Mouse (Mus musculus) left cerebral cortex, postnatal 36 days (tissue): ENCODE measurements around the gene Ticam1. TPM values are rescaled to one million over a fixed set of nuclear protein-coding genes. Genes with fewer than 3 reads are reported as not detected.
A peak's percentile ranks its signal among the peaks of the same experiment; 100 is the strongest.

Experiments used
- DNase-seq, 2 experiments: peaks; one replicate each; pipeline ENCODE4 v3.0.0; 2021 to 2022; ENCODE audit warnings: low spot score in 2 of 2, mixed read lengths in 1 of 2
- intact Hi-C: fragments of 180-260 bp; cut with DNase I; formaldehyde crosslinking; loops from one replicate; pipeline ENCODE4 v1.15.1; 2025
- total RNA-seq, 2 experiments: library from RNA; stranded (reverse); gene quantifications; 2 replicates each; pipeline ENCODE4 v1.2.3; 2021

Gene Ticam1
- total RNA-seq, 2 experiments from 2014 or later: 4.9 to 5.3 TPM

- intact Hi-C loops: no loop called here
- no peak for DNase-seq
These were observed 15.4 kb upstream of the Ticam1 start for GRCm38 (mm10) chr17:56291826-56292475.

DNA sequence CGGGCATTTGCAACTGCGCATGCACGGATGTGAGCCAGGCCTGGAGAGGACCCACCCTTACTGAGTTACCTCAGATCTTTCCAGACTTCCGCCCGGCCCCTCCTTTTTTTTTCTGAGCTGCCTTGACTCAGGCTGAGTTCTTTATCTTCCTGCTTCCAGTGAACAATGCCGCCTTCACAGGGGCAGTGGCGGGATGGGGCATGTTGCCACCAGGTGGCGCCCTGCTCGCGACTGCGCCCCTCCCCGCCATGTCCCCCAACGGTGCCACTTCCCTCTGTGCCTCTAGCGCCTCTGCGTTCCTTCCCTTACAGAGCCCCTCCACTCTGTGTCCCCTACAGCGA, 14.6 kb upstream of the Ticam1 start:
- peak; percentile 46 to 54 for DNase-seq
- intact Hi-C loops: no loop called here

DNA sequence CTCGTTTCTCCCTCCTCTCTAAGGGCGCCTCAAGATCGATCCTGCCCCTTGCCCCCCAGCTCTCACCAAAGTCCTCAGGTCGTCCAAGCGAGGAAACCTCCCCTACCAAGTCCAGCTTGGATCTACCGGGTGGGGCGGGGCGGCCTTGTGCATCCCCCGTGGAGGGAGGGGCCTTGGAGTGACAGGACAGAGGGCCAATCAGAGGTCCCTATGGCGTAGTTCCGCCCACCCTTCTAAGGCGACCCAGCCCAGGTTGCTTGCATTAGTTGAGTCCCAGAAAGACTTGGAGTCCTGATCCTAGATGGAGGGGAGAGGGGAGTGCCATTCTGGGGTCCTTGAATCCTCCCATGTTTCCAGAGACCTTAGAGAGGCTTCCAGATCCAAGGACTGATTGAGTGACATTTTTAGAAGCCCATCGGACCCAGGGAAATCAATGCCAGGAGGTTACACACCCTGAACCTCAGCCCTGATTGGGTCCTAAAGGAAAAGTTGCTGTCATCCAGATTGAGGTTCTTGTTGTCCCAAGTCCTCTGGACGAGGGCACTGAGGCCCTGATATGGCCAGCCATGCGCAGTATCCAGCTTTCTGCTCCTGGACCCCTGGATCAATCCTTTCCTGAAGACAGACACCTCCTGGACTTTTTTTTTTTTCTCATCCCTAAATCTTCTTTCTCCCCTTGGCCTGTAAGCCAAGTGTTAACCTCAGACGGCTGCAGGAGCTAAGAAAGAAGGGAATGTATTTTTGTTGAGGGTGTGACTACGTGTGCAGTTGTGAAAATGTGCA, 14.0 kb upstream of the Ticam1 start:
- intact Hi-C loops: no loop called here
- DNase-seq: peak in 1 of 2 experiments; percentile 69

GRCm38 (mm10) chr17:56289371-56290331, 13.1 kb upstream of the Ticam1 start:
- DNase-seq: no peak
- intact Hi-C loops: loop anchor here (5.0 kb wide), 1 partner anchor 63 kb away; no protein-coding TSS in a partner anchor

DNA sequence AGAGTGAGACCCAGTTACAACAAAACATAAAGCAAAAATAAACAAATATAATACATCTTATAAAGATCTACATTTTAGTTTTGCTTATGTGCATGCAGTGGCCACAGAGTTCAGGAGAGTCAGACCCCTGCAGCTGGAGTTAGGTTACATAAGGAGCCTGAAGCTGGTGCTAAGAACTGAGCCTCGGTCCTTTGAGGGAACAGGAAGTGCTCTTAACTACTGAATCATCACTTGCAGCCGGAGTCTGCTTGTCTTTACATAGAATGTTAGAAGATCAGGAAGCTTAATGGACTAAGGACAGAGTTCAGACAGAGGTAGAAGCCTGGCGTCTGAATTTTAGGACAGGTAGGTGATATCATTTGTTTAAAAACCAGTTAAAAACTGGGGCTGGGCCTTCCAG, 12.3 kb upstream of the Ticam1 start:
- DNase-seq: no peak
- intact Hi-C loops: loop anchor here (5.0 kb wide), 1 partner anchor 63 kb away; no protein-coding TSS in a partner anchor

- no peak for DNase-seq
- intact Hi-C loops: loop anchor here (5.0 kb wide), 1 partner anchor 64 kb away; no protein-coding TSS in a partner anchor
These were observed 11.2 kb upstream of the Ticam1 start for GRCm38 (mm10) chr17:56287830-56288229.

DNA sequence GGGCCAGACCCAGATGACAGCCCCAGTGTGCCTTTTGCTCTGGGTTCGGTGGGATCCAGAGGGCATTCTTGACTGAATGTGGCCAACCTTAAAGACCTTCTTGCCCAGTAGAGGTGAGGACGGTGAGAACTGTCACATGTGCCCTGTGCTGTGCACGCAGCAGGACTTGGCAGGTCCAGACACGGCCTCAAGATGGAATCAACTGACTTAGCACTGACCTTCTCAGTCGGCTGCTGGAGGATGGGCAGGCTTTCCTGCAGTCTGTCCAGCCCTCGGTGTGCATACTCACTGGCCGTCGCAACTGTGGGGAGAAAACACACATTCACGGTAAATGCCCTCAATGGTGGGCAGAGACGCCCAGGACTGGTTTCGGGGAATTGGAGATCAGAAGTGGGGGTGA, 9.4 kb upstream of the Ticam1 start:
- no peak for DNase-seq
- intact Hi-C loops: loop anchor here (5.0 kb wide), 1 partner anchor 66 kb away; no protein-coding TSS in a partner anchor

DNA sequence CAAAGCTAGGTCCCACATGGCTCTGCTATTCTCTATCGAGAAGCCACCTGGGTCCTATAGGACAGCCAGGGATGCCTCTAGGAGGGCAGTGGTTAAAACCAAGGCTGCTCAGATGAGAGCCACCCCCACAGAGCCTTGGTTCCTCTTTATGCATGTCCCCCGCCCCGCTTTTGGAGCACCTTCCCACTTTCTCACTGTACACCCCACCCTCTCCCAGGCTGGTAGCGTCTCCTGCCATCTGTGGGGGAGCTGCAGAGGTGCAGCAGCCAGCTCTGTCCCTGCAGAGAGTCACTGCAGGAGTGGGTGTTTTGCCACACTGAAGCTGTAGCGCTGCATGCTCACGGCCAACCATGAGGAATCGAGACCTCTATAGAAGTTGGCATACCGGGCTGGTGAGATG, 6.7 kb upstream of the Ticam1 start:
- DNase-seq: peak in 1 of 2 experiments; percentile 73
- intact Hi-C loops: no loop called here

DNA sequence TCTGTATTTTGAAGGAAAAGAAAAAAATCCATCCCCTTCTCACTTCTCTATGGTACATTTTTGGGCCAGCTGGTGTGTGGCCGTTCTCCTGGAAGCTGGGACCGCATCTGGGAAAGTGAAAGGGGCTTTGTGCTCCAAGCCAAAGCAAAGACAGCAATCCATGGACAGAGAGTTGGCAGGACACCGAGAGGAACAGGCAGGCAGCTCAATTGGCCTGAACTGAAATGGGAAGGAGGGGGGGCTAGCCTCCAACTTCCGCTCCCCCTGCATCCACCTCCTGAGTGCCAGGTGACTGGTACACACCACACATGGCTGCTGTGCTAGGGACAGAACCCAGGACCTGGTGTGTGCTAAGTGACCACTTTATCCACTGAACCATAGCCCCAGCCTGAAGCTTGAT, 6.2 kb upstream of the Ticam1 start:
- intact Hi-C loops: no loop called here
- no peak for DNase-seq

DNA sequence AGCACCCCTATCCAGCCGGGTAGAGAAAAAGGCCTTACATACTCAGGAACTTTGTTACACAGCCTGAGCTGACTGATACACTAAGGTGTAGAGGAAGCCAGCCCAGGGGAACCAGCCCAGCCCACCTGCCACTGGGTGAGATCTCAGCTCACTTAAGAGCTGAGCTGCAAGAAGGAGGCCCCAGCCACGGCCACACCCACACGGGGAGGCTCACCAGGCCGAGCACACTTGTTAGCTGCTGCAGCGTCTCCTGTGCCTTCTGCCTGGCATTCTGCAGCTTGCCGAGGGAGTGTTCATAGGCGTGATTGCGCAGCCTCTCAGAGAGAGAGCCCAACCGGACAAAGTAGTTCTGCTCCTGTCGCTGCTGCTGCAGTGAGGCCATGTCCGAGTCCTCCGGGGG, 4.6 kb upstream of the Ticam1 start:
- intact Hi-C loops: no loop called here
- DNase-seq: no peak

- no peak for DNase-seq
- intact Hi-C loops: loop anchor here (5.0 kb wide), 1 partner anchor 48 kb away; the partner anchor contains the start of gene Kdm4b
These were observed 3.0 kb upstream of the Ticam1 start for GRCm38 (mm10) chr17:56279481-56280155.

GRCm38 (mm10) chr17:56278340-56278739, 1.8 kb upstream of the Ticam1 start:
- no peak for DNase-seq
- intact Hi-C loops: loop anchor here (5.0 kb wide), 1 partner anchor 49 kb away; the partner anchor contains the start of gene Kdm4b

GRCm38 (mm10) chr17:56277567-56277893, 944 bp upstream of the Ticam1 start:
- intact Hi-C loops: loop anchor here (5.0 kb wide), 1 partner anchor 50 kb away; the partner anchor contains the start of gene Kdm4b
- no peak for DNase-seq

DNA sequence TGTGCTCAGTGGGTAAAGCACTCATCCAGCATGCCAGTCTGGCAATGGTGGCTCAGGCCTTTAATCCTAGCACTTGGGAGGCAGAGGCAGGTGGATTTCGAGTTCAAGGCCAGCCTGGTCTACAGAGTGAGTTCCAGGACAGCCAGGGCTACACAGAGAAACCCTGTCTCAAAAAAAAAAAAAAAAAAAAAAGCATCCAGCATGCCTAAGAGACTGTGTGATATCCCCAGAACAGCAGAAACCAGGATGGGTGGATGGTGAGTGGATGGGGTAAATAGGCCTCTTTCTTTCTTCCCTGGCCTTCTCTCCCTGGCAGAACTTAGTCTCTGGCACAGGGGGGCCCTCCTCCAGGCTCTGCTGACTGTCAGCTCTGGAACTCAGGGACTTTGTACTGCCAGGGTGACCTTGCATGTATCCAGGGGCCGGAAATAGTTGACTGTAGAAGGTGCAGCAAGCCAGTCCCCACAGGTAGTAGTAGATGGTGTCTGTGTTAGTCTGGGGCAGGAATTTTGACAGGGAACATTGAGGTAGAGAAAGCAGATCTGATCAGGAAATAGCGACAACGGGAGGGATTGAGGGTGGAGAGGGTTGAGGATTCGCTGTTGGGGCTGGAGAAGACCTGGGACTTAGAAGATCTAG, 625 bp downstream of the Ticam1 start:
- intact Hi-C loops: loop anchor here (5.0 kb wide), 1 partner anchor 51 kb away; the partner anchor contains the start of gene Kdm4b
- DNase-seq: no peak

GRCm38 (mm10) chr17:56273986-56274385, 2.6 kb downstream of the Ticam1 start:
- intact Hi-C loops: no loop called here
- DNase-seq: no peak

- DNase-seq: no peak
- intact Hi-C loops: no loop called here
These were observed 3.1 kb downstream of the Ticam1 start for GRCm38 (mm10) chr17:56273482-56273881.

DNA sequence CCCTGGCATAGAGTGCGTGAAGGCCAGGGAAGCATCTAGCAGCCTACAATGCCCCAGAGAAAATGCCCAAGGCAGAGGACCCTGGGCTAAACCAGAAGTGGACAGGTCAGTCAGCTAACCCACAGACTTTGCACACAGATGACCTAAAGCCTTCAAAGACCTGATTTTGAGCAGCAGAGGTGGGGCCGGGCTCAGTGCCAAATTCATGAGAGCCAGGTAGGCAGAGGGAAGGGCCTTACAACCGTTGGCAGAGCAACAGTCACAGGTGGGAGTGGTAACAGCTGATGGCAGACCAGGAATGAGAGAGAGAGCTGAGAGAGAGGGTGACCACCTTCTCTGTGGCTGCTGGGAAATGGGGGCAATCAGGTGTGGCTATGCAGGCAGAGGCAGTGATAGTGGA, 3.9 kb downstream of the Ticam1 start:
- intact Hi-C loops: no loop called here
- no peak for DNase-seq

DNA sequence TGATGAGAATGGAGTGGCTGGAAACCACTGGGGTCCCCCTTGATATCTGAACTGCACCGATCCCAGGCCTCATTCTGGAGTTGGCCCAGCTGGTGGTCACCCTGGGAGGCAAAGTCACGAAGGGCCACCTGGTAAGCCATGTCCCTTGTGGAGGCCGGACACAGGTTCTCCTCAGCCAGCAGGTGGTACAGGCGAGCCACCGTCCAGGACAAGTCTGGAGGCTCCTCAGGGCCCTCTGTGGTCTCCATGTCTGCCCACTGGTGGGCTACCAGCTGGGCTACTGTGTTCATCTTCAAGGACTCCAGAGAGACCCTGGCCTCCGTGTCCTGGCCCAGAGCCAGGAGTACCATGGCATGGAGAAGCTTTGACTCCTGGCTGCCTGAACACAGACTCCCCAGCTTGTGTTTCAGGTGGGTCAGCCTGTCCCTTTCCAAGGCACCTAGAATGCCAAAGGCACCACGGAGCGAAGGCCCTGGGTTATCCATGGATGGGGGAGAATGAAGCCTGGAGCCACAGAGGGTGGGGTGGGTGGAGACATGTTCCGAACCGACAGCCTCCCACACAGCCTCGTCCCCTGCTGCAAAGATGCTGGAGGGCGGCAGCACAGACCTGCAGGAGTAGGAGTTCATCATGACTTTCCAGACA, 4.9 kb downstream of the Ticam1 start:
- no peak for DNase-seq
- intact Hi-C loops: no loop called here
